In genomic region chr4:94554955-94555494, GRCm38 (mm10) we compare ENCODE assay signal across 10 mouse cellular contexts. TPM values are rescaled to one million over a fixed set of nuclear protein-coding genes. Genes with fewer than 3 reads are reported as not detected.
A peak's percentile ranks its signal among the peaks of the same experiment; 100 is the strongest.
DNase-seq lines count a peak whose midpoint lies in the region; ATAC-seq lines count a peak whose summit lies in the region.
"Had no signal": no experiment of that assay in that cellular context is flagged by ENCODE, and none has a peak within 500 bp of the region (broad histone marks: within the 10 kb centered on the region; RNA-seq: fewer than 3 reads in every experiment).

No protein-coding gene starts in this region.

- ATAC-seq in intestine, embryonic 14.5 days (replicated peaks; ENCODE audit: low FRiP score, low TSS enrichment, low read depth) = no peak
- no peak for ATAC-seq in intestine, embryonic 16.5 days
- no peak for ATAC-seq in hindbrain, embryonic 13.5 days (ENCODE audit: low FRiP score)
- ATAC-seq in midbrain, embryonic 13.5 days = no peak

- H3K9me3 ChIP-seq in intestine, embryonic 14.5 days (ENCODE audit: control insufficient read depth, low read length) = no peaks in the 10 kb centered on the region
- H3K9me3 ChIP-seq in intestine, embryonic 16.5 days (ENCODE audit: control insufficient read depth, low read length) = no peaks in the 10 kb centered on the region
- no peaks in the 10 kb centered on the region for H3K9me3 ChIP-seq in hindbrain, embryonic 13.5 days
- no peaks in the 10 kb centered on the region for H3K9me3 ChIP-seq in midbrain, embryonic 13.5 days

- no peak for DNase-seq in intestine, embryonic 14.5 days (ENCODE audit: low spot score)
- DNase-seq in MEL-GATA-1-ER (ENCODE audit: extremely low read depth, low read depth) = peak; percentile 33
- DNase-seq in adrenal gland, adult 8-10 months = no peak
- no peak for DNase-seq in Muller cell, postnatal 12 days (ENCODE audit: inconsistent ontology term)
- DNase-seq in embryo, embryonic 9.5 days (ENCODE audit: extremely low spot score) = no peak
- DNase-seq: cerebellum, adult 2 months; layer of hippocampus, adult 9-11 months had no signal

- no peaks in the 10 kb centered on the region for H3K27me3 ChIP-seq in intestine, embryonic 14.5 days (replicated peaks; ENCODE audit: control insufficient read depth, insufficient read depth, low read length)
- H3K27me3 ChIP-seq in intestine, embryonic 16.5 days (replicated peaks; ENCODE audit: control insufficient read depth, insufficient read depth, low read length) = no peaks in the 10 kb centered on the region
- H3K27me3 ChIP-seq in hindbrain, embryonic 13.5 days = no peaks in the 10 kb centered on the region
- H3K27me3 ChIP-seq in midbrain, embryonic 13.5 days = no peaks in the 10 kb centered on the region

- no peak overlapping the region for H3K4me3 ChIP-seq in intestine, embryonic 14.5 days (ENCODE audit: low read depth, low read length)
- no peak overlapping the region for H3K4me3 ChIP-seq in intestine, embryonic 16.5 days (ENCODE audit: low read length)
- peak overlapping the region; percentile 84; the same call in 1 of the 2 replicates for H3K4me3 ChIP-seq in hindbrain, embryonic 13.5 days
- H3K4me3 ChIP-seq in midbrain, embryonic 13.5 days (replicated peaks) = peak overlapping the region; percentile 96

- H3K27ac ChIP-seq in intestine, embryonic 14.5 days (ENCODE audit: low read depth) = no peak overlapping the region
- no peak overlapping the region for H3K27ac ChIP-seq in intestine, embryonic 16.5 days (ENCODE audit: low read length)
- H3K27ac ChIP-seq in hindbrain, embryonic 13.5 days = no peak overlapping the region
- no peak overlapping the region for H3K27ac ChIP-seq in midbrain, embryonic 13.5 days

- peaks cover 10% of the 10 kb centered on the region for H3K4me1 ChIP-seq in intestine, embryonic 14.5 days (replicated peaks; ENCODE audit: control insufficient read depth, insufficient read depth, low read length)
- peaks cover 4% of the 10 kb centered on the region; the same call in 1 of the 2 replicates for H3K4me1 ChIP-seq in intestine, embryonic 16.5 days (ENCODE audit: control insufficient read depth, insufficient read depth, low read length)
- peaks cover 15% of the 10 kb centered on the region for H3K4me1 ChIP-seq in hindbrain, embryonic 13.5 days (replicated peaks)
- H3K4me1 ChIP-seq in midbrain, embryonic 13.5 days (replicated peaks) = peaks cover 15% of the 10 kb centered on the region

- 93% methylated on average over 5 of the region's 5 CpGs for WGBS in intestine, embryonic 14.5 days
- WGBS in intestine, embryonic 16.5 days = 92% methylated on average over 5 of the region's 5 CpGs
- WGBS in hindbrain, embryonic 13.5 days = 92% methylated on average over 5 of the region's 5 CpGs
- WGBS in midbrain, embryonic 13.5 days = 91% methylated on average over 5 of the region's 5 CpGs

- 0 out of 2 replicates have a peak, but pooled peaks cover 3% of the 10 kb centered on the region for H3K36me3 ChIP-seq in intestine, embryonic 14.5 days (ENCODE audit: control insufficient read depth, insufficient read depth, low read length)
- no peaks in the 10 kb centered on the region for H3K36me3 ChIP-seq in intestine, embryonic 16.5 days (ENCODE audit: control insufficient read depth, insufficient read depth, low read length)
- no peaks in the 10 kb centered on the region; the same call in 1 of the 2 replicates for H3K36me3 ChIP-seq in hindbrain, embryonic 13.5 days
- no peaks in the 10 kb centered on the region for H3K36me3 ChIP-seq in midbrain, embryonic 13.5 days

- H3K4me2 ChIP-seq in intestine, embryonic 14.5 days (ENCODE audit: low read length) = peak overlapping the region; percentile 75
- H3K4me2 ChIP-seq in intestine, embryonic 16.5 days (ENCODE audit: low read depth, low read length) = no peak overlapping the region
- H3K4me2 ChIP-seq in hindbrain, embryonic 13.5 days = peak overlapping the region; percentile 67
- H3K4me2 ChIP-seq in midbrain, embryonic 13.5 days (replicated peaks) = peak overlapping the region; percentile 75

- no peak overlapping the region for H3K9ac ChIP-seq in intestine, embryonic 14.5 days (ENCODE audit: low read length)
- H3K9ac ChIP-seq in intestine, embryonic 16.5 days (ENCODE audit: low read depth, low read length) = no peak overlapping the region
- no peak overlapping the region for H3K9ac ChIP-seq in hindbrain, embryonic 13.5 days
- no peak overlapping the region for H3K9ac ChIP-seq in midbrain, embryonic 13.5 days (replicated peaks)

RNA-seq across cellular contexts. Expression of gene Gm10306, which starts 1.3 kb away (rescaled TPM):
- polyA plus RNA-seq in intestine, embryonic 14.5 days (2014; fragmentation: Nextera tagmentation; extraction: Ambion mirVana) = not detected in 2 replicates
- 0.29 TPM in 1 of 2 replicates, not detected in the other for polyA plus RNA-seq in intestine, embryonic 16.5 days (2015; fragmentation: Nextera tagmentation; extraction: Ambion mirVana)
- 0.96 TPM in 1 of 2 replicates, not detected in the other for polyA plus RNA-seq in hindbrain, embryonic 13.5 days (2015; fragmentation: Nextera tagmentation; extraction: Ambion mirVana)
- polyA plus RNA-seq in midbrain, embryonic 13.5 days (2015; fragmentation: Nextera tagmentation; extraction: Ambion mirVana) = 0.61 TPM in 1 of 2 replicates, not detected in the other
- total RNA-seq in adrenal gland, adult 8-10 months (2022) = under 1 TPM in 1 of 4 experiments, not detected in 3; 0.62 TPM
- polyA plus RNA-seq: cerebellum, adult 2 months had no signal

RNA-seq across cellular contexts. Expression of gene Caap1, which starts 1.6 kb away (rescaled TPM):
- polyA plus RNA-seq in intestine, embryonic 14.5 days (2014; fragmentation: Nextera tagmentation; extraction: Ambion mirVana) = 17.2 and 19.3 TPM in 2 replicates
- 11.5 TPM in 2 replicates for polyA plus RNA-seq in intestine, embryonic 16.5 days (2015; fragmentation: Nextera tagmentation; extraction: Ambion mirVana)
- polyA plus RNA-seq in hindbrain, embryonic 13.5 days (2015; fragmentation: Nextera tagmentation; extraction: Ambion mirVana) = 22.1 and 24.8 TPM in 2 replicates
- polyA plus RNA-seq in midbrain, embryonic 13.5 days (2015; fragmentation: Nextera tagmentation; extraction: Ambion mirVana) = 23.4 and 26.5 TPM in 2 replicates
- 10 to 100 TPM in 3 of 4 experiments, 1 to 10 TPM in 1; 9.5 to 11.5 (median 10.8) TPM for total RNA-seq in adrenal gland, adult 8-10 months (2022)

RNA-seq across cellular contexts. Expression of gene Plaa, which starts 48.0 kb away (rescaled TPM):
- polyA plus RNA-seq in intestine, embryonic 14.5 days (2014; fragmentation: Nextera tagmentation; extraction: Ambion mirVana) = 63.9 and 67.2 TPM in 2 replicates
- polyA plus RNA-seq in intestine, embryonic 16.5 days (2015; fragmentation: Nextera tagmentation; extraction: Ambion mirVana) = 49.3 and 52.8 TPM in 2 replicates
- 81.0 and 82.7 TPM in 2 replicates for polyA plus RNA-seq in hindbrain, embryonic 13.5 days (2015; fragmentation: Nextera tagmentation; extraction: Ambion mirVana)
- polyA plus RNA-seq in midbrain, embryonic 13.5 days (2015; fragmentation: Nextera tagmentation; extraction: Ambion mirVana) = 82.0 and 85.1 TPM in 2 replicates
- total RNA-seq in adrenal gland, adult 8-10 months (2022) = 10 to 100 TPM; 54.4 to 59.2 (median 58.1) TPM

RNA-seq across cellular contexts. Expression of gene Ift74, which starts 59.3 kb away (rescaled TPM):
- polyA plus RNA-seq in intestine, embryonic 14.5 days (2014; fragmentation: Nextera tagmentation; extraction: Ambion mirVana) = 24.2 and 26.2 TPM in 2 replicates
- 13.3 and 13.5 TPM in 2 replicates for polyA plus RNA-seq in intestine, embryonic 16.5 days (2015; fragmentation: Nextera tagmentation; extraction: Ambion mirVana)
- polyA plus RNA-seq in hindbrain, embryonic 13.5 days (2015; fragmentation: Nextera tagmentation; extraction: Ambion mirVana) = 34.0 and 36.2 TPM in 2 replicates
- 39.4 and 42.4 TPM in 2 replicates for polyA plus RNA-seq in midbrain, embryonic 13.5 days (2015; fragmentation: Nextera tagmentation; extraction: Ambion mirVana)
- 10 to 100 TPM; 17.9 to 23.3 (median 18.7) TPM for total RNA-seq in adrenal gland, adult 8-10 months (2022)

Comparison
In these comparisons a context has a peak if more than half of its experiments do, and no peak if none do; other contexts are left out.
1. H3K4me3 ChIP-seq: peak in hindbrain, embryonic 13.5 days (single experiment) and midbrain, embryonic 13.5 days (single experiment); none in intestine, embryonic 14.5 days (single experiment) and intestine, embryonic 16.5 days (single experiment).